Mouse (Mus musculus): Measurements from ENCODE around the gene Cfap221. TPM values are rescaled to one million over a fixed set of nuclear protein-coding genes. Genes with fewer than 3 reads are reported as not detected.

Gene Cfap221
- total and polyA plus RNA-seq, 3 experiments: not detected

GRCm38 (mm10) chr1:120032804-120033468, 35.9 kb upstream of the Cfap221 start:
- no peaks in the 10 kb centered on the region for H3K4me1 ChIP-seq (ENCODE audit: control insufficient read depth in 1 of 2, insufficient read depth in 2 of 2, low read length in 2 of 2)
- no peak overlapping the region for H3K9ac ChIP-seq (ENCODE audit: control insufficient read depth, low read depth, low read length, poor library complexity, severe bottlenecking)
- H3K36me3 ChIP-seq (ENCODE audit: control insufficient read depth in 1 of 2, insufficient read depth in 2 of 2, low read length in 2 of 2): no peaks in the 10 kb centered on the region
- H3K27ac ChIP-seq (ENCODE audit: control insufficient read depth, low read depth, low read length): no peak overlapping the region
- H3K27me3 ChIP-seq (ENCODE audit: control insufficient read depth in 1 of 2, insufficient read depth in 2 of 2, low read length in 2 of 2): no peaks in the 10 kb centered on the region
- H3K79me2 ChIP-seq (ENCODE audit: control insufficient read depth, insufficient read depth, low read length, poor library complexity): no peaks in the 10 kb centered on the region
- H3K9me3 ChIP-seq (replicated peaks; ENCODE audit: insufficient read depth, low read length): no peaks in the 10 kb centered on the region
- DNase-seq (ENCODE audit: low read depth, low spot score): peak; percentile 84
- TF ChIP-seq RAD21 (IDR thresholded peaks at IDR 0.05; ENCODE audit: low read depth, low read length): peak; percentile 88
- no peak for TF ChIP-seq POLR2AphosphoS5 (IDR thresholded peaks at IDR 0.05; ENCODE audit: borderline replicate concordance, low read depth, low read length)
- TF ChIP-seq MYC (IDR thresholded peaks at IDR 0.05; ENCODE audit: low read depth, low read length): no peak
- peak; percentile 61 for TF ChIP-seq ZC3H11A (IDR thresholded peaks at IDR 0.05; ENCODE audit: low read depth, low read length)
- TF ChIP-seq UBTF (IDR thresholded peaks at IDR 0.05; ENCODE audit: borderline replicate concordance, insufficient read depth, low read depth, low read length): no peak
- peak; percentile 90 to 93 (median 93) for TF ChIP-seq CTCF (IDR thresholded peaks at IDR 0.05 in 2 of 3, conservative IDR thresholded peaks at IDR 0.05 in 1 of 3; ENCODE audit: control insufficient read depth in 1 of 3, insufficient read depth in 1 of 3, low read depth in 2 of 3, low read length in 3 of 3, poor library complexity in 1 of 3, severe bottlenecking in 1 of 3)
- TF ChIP-seq SMC3 (IDR thresholded peaks at IDR 0.05; ENCODE audit: low read depth, low read length): peak; percentile 85
- no peak overlapping the region for H3K4me3 ChIP-seq (ENCODE audit: control insufficient read depth in 1 of 2, insufficient read depth in 1 of 2, low read depth in 2 of 2, low read length in 2 of 2)

- Histone ChIP-seq H3K4me3 (ENCODE audit: control insufficient read depth in 1 of 2, insufficient read depth in 1 of 2, low read depth in 2 of 2, low read length in 2 of 2) (no peak overlapping the region), H3K4me1 (ENCODE audit: control insufficient read depth in 1 of 2, insufficient read depth in 2 of 2, low read length in 2 of 2) (no peaks in the 10 kb centered on the region), H3K36me3 (ENCODE audit: control insufficient read depth in 1 of 2, insufficient read depth in 2 of 2, low read length in 2 of 2) (no peaks in the 10 kb centered on the region), H3K9ac (ENCODE audit: control insufficient read depth, low read depth, low read length, poor library complexity, severe bottlenecking) (no peak overlapping the region), H3K9me3 (replicated peaks; ENCODE audit: insufficient read depth, low read length) (no peaks in the 10 kb centered on the region), H3K79me2 (ENCODE audit: control insufficient read depth, insufficient read depth, low read length, poor library complexity) (no peaks in the 10 kb centered on the region), H3K27ac (ENCODE audit: control insufficient read depth, low read depth, low read length) (no peak overlapping the region), H3K27me3 (ENCODE audit: control insufficient read depth in 1 of 2, insufficient read depth in 2 of 2, low read length in 2 of 2) (no peaks in the 10 kb centered on the region)
- TF ChIP-seq MAZ (IDR thresholded peaks at IDR 0.05; ENCODE audit: low read depth, low read length) (no peak), CHD1 (IDR thresholded peaks at IDR 0.05; ENCODE audit: low read depth, low read length) (no peak), GABPA (IDR thresholded peaks at IDR 0.05; ENCODE audit: low read depth, low read length) (no peak)
- no peak for DNase-seq (ENCODE audit: low read depth, low spot score)
Measured at GRCm38 (mm10) chr1:120030474-120030873, 33.4 kb upstream of the Cfap221 start.

GRCm38 (mm10) chr1:120027693-120028092, 30.7 kb upstream of the Cfap221 start:
- no peak for DNase-seq (ENCODE audit: low read depth, low spot score)
- TF ChIP-seq E2F4 (IDR thresholded peaks at IDR 0.05; ENCODE audit: borderline replicate concordance, low read depth, low read length) (no peak), TBP (IDR thresholded peaks at IDR 0.05; ENCODE audit: low read depth, low read length) (no peak), SIN3A (IDR thresholded peaks at IDR 0.05; ENCODE audit: low read length) (no peak), POLR2AphosphoS2 (IDR thresholded peaks at IDR 0.05; ENCODE audit: low read length) (no peak), EP300 (IDR thresholded peaks at IDR 0.05; ENCODE audit: low read depth in 1 of 2, low read length in 2 of 2) (no peak), NELFE (IDR thresholded peaks at IDR 0.05; ENCODE audit: low read depth, low read length) (no peak), MYB (IDR thresholded peaks at IDR 0.05; ENCODE audit: low read depth, low read length) (no peak), SMC3 (IDR thresholded peaks at IDR 0.05; ENCODE audit: low read depth, low read length) (no peak), TAL1 (IDR thresholded peaks at IDR 0.05; ENCODE audit: low read length) (no peak), POLR2AphosphoS5 (IDR thresholded peaks at IDR 0.05; ENCODE audit: borderline replicate concordance, low read depth, low read length) (no peak), MAX (IDR thresholded peaks at IDR 0.05; ENCODE audit: low read length) (no peak), UBTF (IDR thresholded peaks at IDR 0.05; ENCODE audit: borderline replicate concordance, insufficient read depth, low read depth, low read length) (no peak), KAT2A (conservative IDR thresholded peaks at IDR 0.05; ENCODE audit: low read depth, low read length) (no peak), ELF1 (IDR thresholded peaks at IDR 0.05; ENCODE audit: low read depth, low read length) (no peak), RAD21 (IDR thresholded peaks at IDR 0.05; ENCODE audit: low read depth, low read length) (no peak), CHD2 (IDR thresholded peaks at IDR 0.05; ENCODE audit: low read length) (no peak), MAFK (IDR thresholded peaks at IDR 0.05; ENCODE audit: borderline replicate concordance, low read depth, low read length) (no peak)

More at GRCm38 (mm10) chr1:120027693-120028092, 30.7 kb upstream of the Cfap221 start:
- no peak overlapping the region for H3K27ac ChIP-seq (ENCODE audit: control insufficient read depth, low read depth, low read length)
- no peak overlapping the region for H3K9ac ChIP-seq (ENCODE audit: control insufficient read depth, low read depth, low read length, poor library complexity, severe bottlenecking)
- H3K9me3 ChIP-seq (replicated peaks; ENCODE audit: insufficient read depth, low read length): no peaks in the 10 kb centered on the region
- no peaks in the 10 kb centered on the region for H3K4me1 ChIP-seq (ENCODE audit: control insufficient read depth in 1 of 2, insufficient read depth in 2 of 2, low read length in 2 of 2)
- no peak overlapping the region for H3K4me3 ChIP-seq (ENCODE audit: control insufficient read depth in 1 of 2, insufficient read depth in 1 of 2, low read depth in 2 of 2, low read length in 2 of 2)
- no peaks in the 10 kb centered on the region for H3K79me2 ChIP-seq (ENCODE audit: control insufficient read depth, insufficient read depth, low read length, poor library complexity)
- no peaks in the 10 kb centered on the region for H3K36me3 ChIP-seq (ENCODE audit: control insufficient read depth in 1 of 2, insufficient read depth in 2 of 2, low read length in 2 of 2)
- H3K27me3 ChIP-seq (ENCODE audit: control insufficient read depth in 1 of 2, insufficient read depth in 2 of 2, low read length in 2 of 2): no peaks in the 10 kb centered on the region

All from MEL (cell line).